Mouse (Mus musculus): Measurements from ENCODE around the gene Gm26741. TPM values are rescaled to one million over a fixed set of nuclear protein-coding genes. Genes with fewer than 3 reads are reported as not detected.
"Not testable (repeated sequence)": the region's sequence is repeated elsewhere in the genome, so short reads cannot be mapped to it uniquely, and the experiment has no call there.

Gene Gm26741
- polyA plus RNA-seq (2012; fragmentation: generic; extraction: Trizol) = not detected

- peaks cover 6% of the 10 kb centered on the region for H3K36me3 ChIP-seq (ENCODE audit: control insufficient read depth, insufficient read depth)
- no peak within 1 kb of the TSS for H3K4me3 ChIP-seq
- no peaks in the 10 kb centered on the region for H3K79me2 ChIP-seq (ENCODE audit: control insufficient read depth, insufficient read depth)
- H3K27me3 ChIP-seq (ENCODE audit: control insufficient read depth, insufficient read depth, insufficient read length) = no peaks in the 10 kb centered on the region
- no peak within 1 kb of the TSS for H3K4me2 ChIP-seq (ENCODE audit: low read depth)
- H3ac ChIP-seq (ENCODE audit: control insufficient read depth, insufficient read length) = no peak within 1 kb of the TSS
- TF ChIP-seq TCF3 (IDR thresholded peaks at IDR 0.05; ENCODE audit: insufficient read length, low read depth) (no peak), MAX (IDR thresholded peaks at IDR 0.05; ENCODE audit: low read depth) (no peak), USF1 (IDR thresholded peaks at IDR 0.05; ENCODE audit: low read depth) (no peak), POLR2AphosphoS2 (IDR thresholded peaks at IDR 0.05; ENCODE audit: insufficient read length, low read depth) (no peak), CEBPB (IDR thresholded peaks at IDR 0.05; ENCODE audit: insufficient read depth, poor library complexity, severe bottlenecking) (no peak), MYOD1 (IDR thresholded peaks at IDR 0.05; ENCODE audit: control insufficient read depth in 1 of 3, insufficient read length in 2 of 3, low read depth in 2 of 3) (no peak)
Observed at GRCm38 (mm10) chr10:52358467-52358866, at the start of gene Gm26741. TSS of gene Gm26741 (plus strand) at chr10:52358767.

GRCm38 (mm10) chr10:52309196-52309595 is 49.4 kb upstream of the Gm26741 start:
- no peak overlapping the region for H3K4me3 ChIP-seq
- no peaks in the 10 kb centered on the region for H3K79me2 ChIP-seq (ENCODE audit: control insufficient read depth, insufficient read depth)
- no peaks in the 10 kb centered on the region for H3K36me3 ChIP-seq (ENCODE audit: control insufficient read depth, insufficient read depth)
- no peaks in the 10 kb centered on the region for H3K27me3 ChIP-seq (ENCODE audit: control insufficient read depth, insufficient read depth, insufficient read length)
- TF ChIP-seq USF1 (IDR thresholded peaks at IDR 0.05; ENCODE audit: low read depth) (no peak), CEBPB (IDR thresholded peaks at IDR 0.05; ENCODE audit: insufficient read depth, poor library complexity, severe bottlenecking) (no peak), MYOG (IDR thresholded peaks at IDR 0.05; ENCODE audit: control insufficient read depth in 1 of 3, insufficient read depth in 1 of 3, insufficient read length in 2 of 3, low read depth in 2 of 3) (no peak)
- no peak overlapping the region for H3K4me2 ChIP-seq (ENCODE audit: low read depth)
- no peak overlapping the region for H3ac ChIP-seq (ENCODE audit: control insufficient read depth, insufficient read length)

- TF ChIP-seq MYOD1 (IDR thresholded peaks at IDR 0.05; ENCODE audit: control insufficient read depth in 1 of 3, insufficient read length in 2 of 3, low read depth in 2 of 3) (no peak), REST (IDR thresholded peaks at IDR 0.05; ENCODE audit: insufficient read depth, insufficient read length) (no peak), POLR2AphosphoS2 (IDR thresholded peaks at IDR 0.05; ENCODE audit: insufficient read length, low read depth) (no peak), SRF (IDR thresholded peaks at IDR 0.05; ENCODE audit: control insufficient read depth, insufficient read length, low read depth) (no peak), TCF12 (IDR thresholded peaks at IDR 0.05; ENCODE audit: insufficient read depth, poor library complexity, severe bottlenecking) (no peak), E2F4 (IDR thresholded peaks at IDR 0.05; ENCODE audit: insufficient read depth) (no peak), MYOG (IDR thresholded peaks at IDR 0.05; ENCODE audit: control insufficient read depth in 1 of 3, insufficient read depth in 1 of 3, insufficient read length in 2 of 3, low read depth in 2 of 3) (no peak), MAX (IDR thresholded peaks at IDR 0.05; ENCODE audit: low read depth) (no peak), POLR2A (IDR thresholded peaks at IDR 0.05; ENCODE audit: insufficient read length, low read depth) (no peak), USF1 (IDR thresholded peaks at IDR 0.05; ENCODE audit: low read depth) (no peak), TCF3 (IDR thresholded peaks at IDR 0.05; ENCODE audit: insufficient read length, low read depth) (no peak), CEBPB (IDR thresholded peaks at IDR 0.05; ENCODE audit: insufficient read depth, poor library complexity, severe bottlenecking) (no peak)
- Histone ChIP-seq H3K4me2 (ENCODE audit: low read depth) (no peak overlapping the region), H3K79me2 (ENCODE audit: control insufficient read depth, insufficient read depth) (no peaks in the 10 kb centered on the region)
Observed at GRCm38 (mm10) chr10:52319506-52320286, 38.9 kb upstream of the Gm26741 start.

GRCm38 (mm10) chr10:52321918-52322317 is 36.6 kb upstream of the Gm26741 start:
- H3K4me3 ChIP-seq = no peak overlapping the region
- no peaks in the 10 kb centered on the region for H3K79me2 ChIP-seq (ENCODE audit: control insufficient read depth, insufficient read depth)
- H3K4me2 ChIP-seq (ENCODE audit: low read depth) = no peak overlapping the region
- peaks cover 6% of the 10 kb centered on the region for H3K36me3 ChIP-seq (ENCODE audit: control insufficient read depth, insufficient read depth)
- no peaks in the 10 kb centered on the region for H3K27me3 ChIP-seq (ENCODE audit: control insufficient read depth, insufficient read depth, insufficient read length)
- TF ChIP-seq USF1 (IDR thresholded peaks at IDR 0.05; ENCODE audit: low read depth) (no peak), MYOG (IDR thresholded peaks at IDR 0.05; ENCODE audit: control insufficient read depth in 1 of 3, insufficient read depth in 1 of 3, insufficient read length in 2 of 3, low read depth in 2 of 3) (no peak), TCF12 (IDR thresholded peaks at IDR 0.05; ENCODE audit: insufficient read depth, poor library complexity, severe bottlenecking) (no peak), SRF (IDR thresholded peaks at IDR 0.05; ENCODE audit: control insufficient read depth, insufficient read length, low read depth) (no peak)
- no peak overlapping the region for H3ac ChIP-seq (ENCODE audit: control insufficient read depth, insufficient read length)

More at GRCm38 (mm10) chr10:52319506-52320286, 38.9 kb upstream of the Gm26741 start:
- Histone ChIP-seq H3K27me3 (ENCODE audit: control insufficient read depth, insufficient read depth, insufficient read length) (no peaks in the 10 kb centered on the region), H3K36me3 (ENCODE audit: control insufficient read depth, insufficient read depth) (peaks cover 9% of the 10 kb centered on the region), H3K4me3 (no peak overlapping the region), H3ac (ENCODE audit: control insufficient read depth, insufficient read length) (no peak overlapping the region)

- Histone ChIP-seq H3K4me3 (no peak overlapping the region), H3ac (ENCODE audit: control insufficient read depth, insufficient read length) (no peak overlapping the region), H3K79me2 (ENCODE audit: control insufficient read depth, insufficient read depth) (no peaks in the 10 kb centered on the region), H3K4me2 (ENCODE audit: low read depth) (no peak overlapping the region), H3K27me3 (ENCODE audit: control insufficient read depth, insufficient read depth, insufficient read length) (no peaks in the 10 kb centered on the region), H3K36me3 (ENCODE audit: control insufficient read depth, insufficient read depth) (peaks cover 4% of the 10 kb centered on the region)
- TF ChIP-seq E2F4 (IDR thresholded peaks at IDR 0.05; ENCODE audit: insufficient read depth) = no peak
- no peak for TF ChIP-seq USF1 (IDR thresholded peaks at IDR 0.05; ENCODE audit: low read depth)
- TF ChIP-seq MYOD1 (IDR thresholded peaks at IDR 0.05; ENCODE audit: control insufficient read depth in 1 of 3, insufficient read length in 2 of 3, low read depth in 2 of 3) = no peak
- TF ChIP-seq POLR2A (IDR thresholded peaks at IDR 0.05; ENCODE audit: insufficient read length, low read depth) = no peak
- no peak for TF ChIP-seq SRF (IDR thresholded peaks at IDR 0.05; ENCODE audit: control insufficient read depth, insufficient read length, low read depth)
- TF ChIP-seq REST (IDR thresholded peaks at IDR 0.05; ENCODE audit: insufficient read depth, insufficient read length) = no peak
- no peak for TF ChIP-seq TCF3 (IDR thresholded peaks at IDR 0.05; ENCODE audit: insufficient read length, low read depth)
- no peak for TF ChIP-seq POLR2AphosphoS2 (IDR thresholded peaks at IDR 0.05; ENCODE audit: insufficient read length, low read depth)
- no peak for TF ChIP-seq MYOG (IDR thresholded peaks at IDR 0.05; ENCODE audit: control insufficient read depth in 1 of 3, insufficient read depth in 1 of 3, insufficient read length in 2 of 3, low read depth in 2 of 3)
Observed at GRCm38 (mm10) chr10:52331007-52331406, 27.6 kb upstream of the Gm26741 start.

- H3K4me3 ChIP-seq; H3K27me3 ChIP-seq (ENCODE audit: control insufficient read depth, insufficient read depth, insufficient read length); H3ac ChIP-seq (ENCODE audit: control insufficient read depth, insufficient read length); H3K79me2 ChIP-seq (ENCODE audit: control insufficient read depth, insufficient read depth); H3K4me2 ChIP-seq (ENCODE audit: low read depth): not testable (repeated sequence)
- peaks cover 31% of the 10 kb centered on the region for H3K36me3 ChIP-seq (ENCODE audit: control insufficient read depth, insufficient read depth)
Observed at GRCm38 (mm10) chr10:52343324-52343723, 15.2 kb upstream of the Gm26741 start.
